Mouse (Mus musculus) liver, embryonic 16.5 days (tissue): Measurements from ENCODE around the gene Ankfn1. TPM values are rescaled to one million over a fixed set of nuclear protein-coding genes. Genes with fewer than 3 reads are reported as not detected.

Source experiments
- ATAC-seq: fragments of 200-750 bp; cut with Nextera tagmentation; 2 replicates; pipeline ENCODE4 v1.8.0; 2017; ENCODE audit warnings: low read depth, mild to moderate bottlenecking, moderate number of reproducible peaks, moderate library complexity
- H3K27ac ChIP-seq: fragments of 300-500 bp; sonication (generic); 2 replicates; pipeline ENCODE4 v1.5.1; 2014; ENCODE audit warnings: mild to moderate bottlenecking, low read length
- H3K27me3 ChIP-seq: fragments of 300-500 bp; sonication (generic); 2 replicates; pipeline ENCODE4 v1.6.1; 2014; ENCODE audit warnings: low read depth, low read length, mixed read lengths; ENCODE audit not compliant: control insufficient read depth, insufficient read depth
- H3K36me3 ChIP-seq: fragments of 300-500 bp; sonication (generic); 2 replicates; pipeline ENCODE4 v1.6.1; 2014; ENCODE audit warnings: mild to moderate bottlenecking; ENCODE audit not compliant: control insufficient read depth, insufficient read depth
- H3K4me1 ChIP-seq: fragments of 300-500 bp; sonication (generic); 2 replicates; pipeline ENCODE4 v1.6.1; 2014; ENCODE audit warnings: low read depth, low read length, mixed read lengths; ENCODE audit not compliant: control insufficient read depth
- H3K4me2 ChIP-seq: fragments of 300-500 bp; sonication (generic); 2 replicates; pipeline ENCODE4 v1.6.1; 2014; ENCODE audit warnings: low read depth, low read length, mixed read lengths
- H3K4me3 ChIP-seq: fragments of 300-500 bp; sonication (generic); 2 replicates; pipeline ENCODE4 v1.5.1; 2014; ENCODE audit warnings: low read depth, mild to moderate bottlenecking, low read length
- H3K9ac ChIP-seq: fragments of 300-500 bp; sonication (generic); 2 replicates; pipeline ENCODE4 v1.6.1; 2014; ENCODE audit warnings: low read depth, low read length
- H3K9me3 ChIP-seq: fragments of 300-500 bp; sonication (generic); replicated peaks from 2 replicates; pipeline ENCODE4 v1.6.1; 2016; ENCODE audit warnings: low read length; ENCODE audit not compliant: control insufficient read depth
- WGBS: fragments of 180-500 bp; shearing (Covaris S2); extraction: QIAGEN DNeasy Blood & Tissue Kit; methylation state at CpG from one replicate; pipeline ENCODE4 v1.1.7; 2014; ENCODE audit not compliant: insufficient replicate concordance; 5-methylcytosine and 5-hydroxymethylcytosine counted together
- polyA plus RNA-seq: library from polyadenylated mRNA; unstranded; fragments of >200 nt; fragmentation: Nextera tagmentation; extraction: Ambion mirVana; gene quantifications from 2 replicates; pipeline ENCODE4 v1.2.1, GENCODE M21; 2015

The Ankfn1 gene
- polyA plus RNA-seq, 1 experiment from 2014 or later: not detected

DNA sequence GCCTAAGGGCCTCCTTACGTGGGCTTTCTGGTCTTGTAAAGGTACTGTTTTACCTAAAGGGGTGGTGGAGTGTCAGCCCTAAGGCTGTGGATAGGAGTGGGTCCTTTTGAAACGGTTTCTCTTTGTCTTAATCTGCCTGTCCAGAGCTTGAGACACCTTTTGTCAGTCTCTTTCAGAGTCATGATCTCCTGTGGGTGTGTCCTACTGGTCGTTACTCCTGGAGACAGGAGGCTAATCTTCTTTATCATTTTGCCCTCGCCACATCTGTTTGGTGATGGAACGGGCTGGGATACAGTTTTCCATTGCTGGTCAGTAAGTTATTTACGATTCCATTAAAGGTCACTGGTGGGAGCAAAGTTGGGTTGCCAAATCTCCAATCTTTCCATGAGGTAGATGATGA lies 360.7 kb downstream of the Ankfn1 start:
- Histone ChIP-seq H3K4me3 (no peak overlapping the region), H3K27me3 (no peaks in the 10 kb centered on the region), H3K9me3 (no peaks in the 10 kb centered on the region), H3K36me3 (no peaks in the 10 kb centered on the region), H3K4me2 (no peak overlapping the region), H3K27ac (no peak overlapping the region), H3K4me1 (no peaks in the 10 kb centered on the region), H3K9ac (no peak overlapping the region)
- 37% methylated on average over 6 of the region's 6 CpGs for WGBS
- no peak for ATAC-seq

DNA sequence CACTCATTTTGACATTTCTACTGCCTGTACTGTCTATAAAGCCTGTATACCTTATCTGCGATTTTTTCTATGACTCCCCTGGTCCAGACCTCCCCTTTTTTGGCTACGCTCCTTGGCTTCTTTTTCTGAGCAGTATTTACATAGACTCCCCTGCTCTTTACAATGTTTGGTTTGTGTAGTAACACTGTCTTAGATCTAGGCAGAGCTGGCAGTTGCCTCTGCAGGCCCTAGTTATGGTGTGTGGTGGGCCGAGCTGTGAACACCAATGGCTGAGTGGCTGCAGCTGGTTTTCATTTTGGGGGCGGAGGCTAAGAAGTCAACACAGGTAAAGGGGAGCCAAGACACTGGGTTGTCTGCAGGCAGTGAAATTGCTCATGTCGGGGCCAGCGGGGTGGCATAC lies 368.7 kb downstream of the Ankfn1 start:
- H3K36me3 ChIP-seq: no peaks in the 10 kb centered on the region
- no peaks in the 10 kb centered on the region for H3K9me3 ChIP-seq
- no peak overlapping the region for H3K4me3 ChIP-seq
- H3K9ac ChIP-seq: no peak overlapping the region
- no peak overlapping the region for H3K27ac ChIP-seq
- 76% methylated on average over 6 of the region's 6 CpGs for WGBS
- H3K4me1 ChIP-seq: no peaks in the 10 kb centered on the region
- no peaks in the 10 kb centered on the region for H3K27me3 ChIP-seq
- ATAC-seq: no peak
- H3K4me2 ChIP-seq: no peak overlapping the region

DNA sequence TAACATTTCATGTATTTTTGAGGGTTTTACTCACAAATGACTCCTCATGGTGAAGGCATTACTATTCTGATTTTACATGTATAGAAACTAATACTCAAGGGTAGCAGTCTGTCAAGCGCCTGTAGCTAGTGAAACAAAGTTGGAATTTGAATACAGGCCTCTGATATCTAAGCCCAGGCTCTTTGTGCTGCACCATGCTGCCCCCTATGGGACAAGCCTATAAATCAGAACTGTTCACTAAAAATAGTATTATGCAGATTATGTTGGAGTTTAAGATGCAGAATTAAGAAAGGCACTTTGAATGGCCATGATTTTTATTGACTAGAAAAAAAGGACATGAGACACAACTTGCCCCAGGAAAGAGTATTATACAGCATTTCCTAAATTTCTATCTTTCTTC lies 373.0 kb downstream of the Ankfn1 start:
- Histone ChIP-seq H3K9ac (no peak overlapping the region), H3K4me2 (no peak overlapping the region), H3K4me3 (no peak overlapping the region), H3K9me3 (no peaks in the 10 kb centered on the region), H3K36me3 (no peaks in the 10 kb centered on the region), H3K27me3 (no peaks in the 10 kb centered on the region), H3K27ac (no peak overlapping the region), H3K4me1 (no peaks in the 10 kb centered on the region)
- no peak for ATAC-seq
- WGBS: 70% methylated on average over 1 of the region's 1 CpGs

DNA sequence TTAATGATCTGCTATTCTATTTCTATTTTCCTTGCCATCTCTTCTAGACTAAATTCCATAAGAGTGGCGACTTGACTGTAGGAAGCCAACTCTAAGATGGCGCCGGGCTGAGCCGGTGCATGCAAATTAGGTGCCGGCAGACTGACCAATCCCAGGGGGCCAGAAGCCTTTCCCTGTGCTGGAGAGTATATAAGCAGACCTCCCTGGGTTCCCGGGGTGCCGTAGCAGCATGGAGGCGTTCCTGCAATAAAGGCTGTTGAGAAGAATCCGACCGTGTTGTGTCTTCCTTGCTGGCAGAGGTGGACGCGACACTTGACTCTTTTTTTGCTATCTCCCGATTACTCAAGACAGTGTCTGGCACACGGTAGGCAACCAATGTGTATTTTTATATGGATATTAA lies 374.0 kb downstream of the Ankfn1 start:
- WGBS: 83% methylated on average over 14 of the region's 14 CpGs
- no peaks in the 10 kb centered on the region for H3K36me3 ChIP-seq
- H3K9ac ChIP-seq: no peak overlapping the region
- ATAC-seq: no peak
- no peaks in the 10 kb centered on the region for H3K9me3 ChIP-seq
- H3K27ac ChIP-seq: no peak overlapping the region
- H3K4me2 ChIP-seq: no peak overlapping the region
- H3K4me3 ChIP-seq: no peak overlapping the region
- H3K27me3 ChIP-seq: no peaks in the 10 kb centered on the region
- no peaks in the 10 kb centered on the region for H3K4me1 ChIP-seq

DNA sequence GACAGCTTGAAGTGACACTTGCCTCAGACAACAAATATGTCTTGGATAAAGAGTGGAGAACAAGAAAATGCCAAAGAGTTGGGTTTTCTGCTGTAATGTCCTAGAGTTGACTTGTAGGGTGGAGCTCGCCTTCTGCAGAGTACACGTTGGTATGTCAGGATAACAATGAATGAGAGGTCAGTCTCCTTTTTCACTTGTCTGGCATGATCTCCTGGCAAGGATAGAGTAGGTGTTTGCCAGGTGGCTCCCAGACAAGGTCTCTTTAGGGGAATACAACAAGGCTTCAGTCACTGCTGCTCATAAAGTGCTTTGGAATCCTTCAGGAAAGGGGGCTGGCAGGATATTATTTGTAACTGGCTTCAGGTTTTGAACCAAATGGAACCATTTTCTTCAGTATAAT lies 388.6 kb downstream of the Ankfn1 start:
- WGBS: 55% methylated on average over 2 of the region's 2 CpGs
- H3K27ac ChIP-seq: no peak overlapping the region

DNA sequence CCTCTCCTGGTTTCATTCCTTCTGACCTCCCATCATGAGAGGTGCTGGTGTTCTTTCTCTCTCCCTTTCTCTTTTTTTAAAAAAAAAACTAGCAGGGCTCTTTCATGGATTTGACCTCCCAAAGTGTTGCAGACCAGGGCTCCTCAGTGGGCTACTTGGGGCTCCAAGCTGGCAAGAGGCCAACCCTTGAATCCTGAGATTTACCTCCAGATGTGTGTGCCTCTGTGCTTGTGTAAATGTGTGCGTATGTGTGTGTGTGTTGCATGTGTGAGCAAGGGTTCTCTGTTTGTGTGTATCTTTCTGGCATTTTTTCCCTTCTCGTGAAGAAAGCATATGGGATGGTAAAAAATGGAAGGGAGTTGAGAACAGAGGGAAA lies 394.8 kb downstream of the Ankfn1 start:
- 60% methylated on average over 2 of the region's 2 CpGs for WGBS
- Histone ChIP-seq H3K9ac (no peak overlapping the region), H3K4me2 (no peak overlapping the region), H3K4me3 (no peak overlapping the region), H3K27me3 (no peaks in the 10 kb centered on the region), H3K4me1 (no peaks in the 10 kb centered on the region), H3K36me3 (no peaks in the 10 kb centered on the region), H3K9me3 (no peaks in the 10 kb centered on the region), H3K27ac (no peak overlapping the region)
- ATAC-seq: no peak

More for the DNA sequence above, 388.6 kb downstream of the Ankfn1 start:
- Histone ChIP-seq H3K27me3 (no peaks in the 10 kb centered on the region), H3K9ac (no peak overlapping the region), H3K4me3 (no peak overlapping the region), H3K36me3 (no peaks in the 10 kb centered on the region), H3K9me3 (no peaks in the 10 kb centered on the region), H3K4me2 (no peak overlapping the region), H3K4me1 (no peaks in the 10 kb centered on the region)
- ATAC-seq: no peak

DNA sequence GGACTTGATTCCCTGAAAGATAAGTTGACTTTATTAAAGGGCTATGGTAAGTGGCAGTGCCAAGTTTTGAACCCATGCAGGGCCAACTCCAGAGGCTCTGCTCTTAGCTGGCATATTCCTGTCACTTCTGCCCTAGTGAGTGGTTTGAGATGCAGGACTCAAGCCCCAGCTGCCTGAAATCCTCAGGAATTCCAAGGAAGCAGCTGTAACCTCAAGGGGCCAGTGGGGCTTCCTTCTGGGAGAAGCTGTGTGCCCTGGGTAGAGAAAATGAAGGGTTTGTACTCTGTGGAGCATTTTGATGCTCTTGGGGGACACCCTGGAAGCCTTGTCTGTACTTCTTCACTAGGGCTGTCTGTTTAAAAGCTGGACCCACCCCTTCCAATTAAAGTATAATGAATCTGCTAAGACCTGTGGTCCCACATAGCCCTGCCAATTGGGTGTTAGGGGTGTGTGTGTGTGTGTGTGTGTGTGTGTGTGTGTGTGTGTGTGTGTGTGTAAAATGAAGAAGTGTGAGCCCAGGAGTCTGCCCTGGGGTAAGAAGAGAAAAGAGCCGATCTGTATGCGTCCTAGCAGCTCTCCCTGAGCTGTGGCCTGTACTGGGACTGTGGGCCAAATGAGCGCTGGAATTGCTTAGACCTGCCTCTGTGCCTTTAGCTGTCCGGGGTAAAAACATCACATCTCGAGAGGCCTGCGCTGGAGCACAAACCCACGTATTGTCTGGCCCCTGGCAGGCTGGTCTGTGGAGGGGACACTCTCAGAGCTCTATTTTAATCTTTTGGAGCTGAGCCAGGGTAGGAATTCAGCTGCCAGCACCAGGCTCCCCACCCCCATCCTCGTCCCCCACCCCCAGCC lies 395.4 kb downstream of the Ankfn1 start:
- Histone ChIP-seq H3K4me3 (no peak overlapping the region), H3K9ac (no peak overlapping the region), H3K27ac (no peak overlapping the region), H3K4me2 (no peak overlapping the region), H3K27me3 (no peaks in the 10 kb centered on the region), H3K36me3 (no peaks in the 10 kb centered on the region), H3K9me3 (no peaks in the 10 kb centered on the region), H3K4me1 (no peaks in the 10 kb centered on the region)
- ATAC-seq: no peak
- WGBS: 56% methylated on average over 8 of the region's 8 CpGs

DNA sequence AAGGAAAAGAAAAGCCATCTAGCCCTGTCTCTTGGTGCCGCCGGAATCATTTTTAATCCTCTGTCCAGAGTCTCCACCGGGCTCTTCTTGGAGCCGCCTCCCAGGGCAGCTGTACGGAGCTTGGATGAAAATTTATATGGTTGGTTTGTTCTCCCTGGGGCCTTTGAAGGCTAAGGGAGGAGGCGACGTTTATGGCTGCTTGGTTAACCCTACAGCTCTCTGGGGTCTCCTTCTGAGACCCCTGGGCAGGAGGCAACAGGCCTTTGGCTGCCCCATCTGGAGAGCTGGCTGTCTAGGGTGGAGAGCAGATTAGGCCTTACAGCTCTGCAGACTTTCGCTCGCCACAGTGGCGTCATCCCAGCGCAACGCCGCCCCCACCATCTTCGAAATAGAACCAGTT lies 406.5 kb downstream of the Ankfn1 start:
- no peak overlapping the region for H3K4me2 ChIP-seq
- no peaks in the 10 kb centered on the region for H3K36me3 ChIP-seq
- WGBS: 81% methylated on average over 14 of the region's 14 CpGs
- no peaks in the 10 kb centered on the region for H3K27me3 ChIP-seq
- H3K4me1 ChIP-seq: no peaks in the 10 kb centered on the region
- no peak overlapping the region for H3K4me3 ChIP-seq
- no peak for ATAC-seq
- H3K9ac ChIP-seq: no peak overlapping the region
- H3K9me3 ChIP-seq: no peaks in the 10 kb centered on the region
- no peak overlapping the region for H3K27ac ChIP-seq

DNA sequence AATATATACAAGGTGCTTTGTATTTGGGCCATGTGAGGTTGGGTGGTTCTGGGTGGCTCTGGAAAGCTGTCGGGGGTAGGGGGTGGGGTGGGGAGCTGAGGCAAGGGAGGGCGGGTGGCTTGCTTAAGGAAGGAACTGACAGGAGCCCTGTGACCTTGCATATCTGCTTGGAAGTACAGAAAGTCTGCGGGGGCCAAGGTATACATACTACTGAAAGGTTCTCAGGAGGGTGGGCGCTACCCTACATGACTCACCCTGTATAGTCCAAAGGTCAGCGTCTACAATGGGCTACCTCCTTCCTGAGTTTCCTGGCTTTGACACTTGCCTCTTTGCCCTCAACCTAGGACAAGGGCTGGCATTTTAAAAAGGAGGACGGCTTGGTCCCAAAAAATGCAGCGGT lies 407.1 kb downstream of the Ankfn1 start:
- no peak overlapping the region for H3K4me2 ChIP-seq
- no peak for ATAC-seq
- H3K4me3 ChIP-seq: no peak overlapping the region
- no peaks in the 10 kb centered on the region for H3K9me3 ChIP-seq
- H3K4me1 ChIP-seq: no peaks in the 10 kb centered on the region
- no peaks in the 10 kb centered on the region for H3K27me3 ChIP-seq
- no peaks in the 10 kb centered on the region for H3K36me3 ChIP-seq
- WGBS: 54% methylated on average over 7 of the region's 7 CpGs
- H3K27ac ChIP-seq: no peak overlapping the region
- H3K9ac ChIP-seq: no peak overlapping the region
